Mouse (Mus musculus) forebrain, embryonic 10.5 days (tissue): ENCODE measurements around the gene Olfr1290. TPM values are rescaled to one million over a fixed set of nuclear protein-coding genes. Genes with fewer than 3 reads are reported as not detected.

Source experiments
- DNase-seq: peaks from one replicate; pipeline ENCODE4 v3.0.0-alpha.2; 2017; ENCODE audit warnings: low spot score; ENCODE audit errors: extremely low spot score
- H3K27ac ChIP-seq: fragments of 300-500 bp; sonication (generic); 2 replicates; pipeline ENCODE4 v1.5.1; 2016; ENCODE audit warnings: mild to moderate bottlenecking
- H3K27me3 ChIP-seq: fragments of 300-500 bp; sonication (generic); 2 replicates; pipeline ENCODE4 v1.6.1; 2016; ENCODE audit warnings: mild to moderate bottlenecking; ENCODE audit not compliant: poor library complexity, severe bottlenecking
- H3K36me3 ChIP-seq: fragments of 300-500 bp; sonication (generic); replicated peaks from 2 replicates; pipeline ENCODE4 v1.6.1; 2016; ENCODE audit warnings: mild to moderate bottlenecking, moderate library complexity
- H3K4me1 ChIP-seq: fragments of 300-500 bp; sonication (generic); 2 replicates; pipeline ENCODE4 v1.6.1; 2016
- H3K4me3 ChIP-seq: fragments of 300-500 bp; sonication (generic); 2 replicates; pipeline ENCODE4 v1.5.1; 2016; ENCODE audit warnings: mild to moderate bottlenecking, moderate library complexity
- H3K9me3 ChIP-seq: fragments of 300-500 bp; sonication (generic); 2 replicates; pipeline ENCODE4 v1.6.1; 2016; ENCODE audit warnings: mild to moderate bottlenecking, moderate library complexity
- WGBS: fragments of 180-500 bp; shearing (Covaris S2); methylation state at CpG from one replicate; pipeline ENCODE4 v1.1.7; 2016; 5-methylcytosine and 5-hydroxymethylcytosine counted together
- polyA plus RNA-seq: library from polyadenylated mRNA; unstranded; fragments of >200 nt; fragmentation: Nextera tagmentation; extraction: Ambion mirVana; gene quantifications from 2 replicates; pipeline ENCODE4 v1.2.1, GENCODE M21; 2016

Gene Olfr1290
- polyA plus RNA-seq = not detected in 2 replicates

DNA sequence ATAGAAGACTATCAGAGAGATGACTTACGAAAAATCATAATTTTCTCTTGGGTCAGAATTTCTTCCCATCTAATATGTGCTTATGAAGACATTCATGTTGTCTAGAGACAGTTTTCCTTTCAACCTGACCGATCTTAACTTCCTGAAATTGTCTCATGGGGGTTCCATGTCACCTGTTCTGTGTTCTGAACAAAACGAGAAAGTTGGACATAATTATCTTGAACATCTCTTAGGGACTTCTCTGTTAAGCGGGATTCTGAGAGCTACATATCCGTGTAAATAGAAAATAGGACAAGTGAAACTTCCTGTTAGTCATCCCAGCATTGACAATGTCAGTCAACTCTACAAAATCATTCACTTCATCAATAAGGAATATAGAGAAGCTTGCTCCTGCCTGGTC is at the start of gene Olfr1290:
Gene Olfr1290, minus strand, starts transcription at position 101 of the 400 bp plus-strand sequence.
- 87% methylated on average over 5 of the region's 5 CpGs for WGBS
- no peak within 1 kb of the TSS for H3K27ac ChIP-seq
- H3K4me1 ChIP-seq = no peaks in the 10 kb centered on the region
- no peak within 1 kb of the TSS for H3K4me3 ChIP-seq
- no peaks in the 10 kb centered on the region for H3K36me3 ChIP-seq
- no peaks in the 10 kb centered on the region for H3K9me3 ChIP-seq
- no peak for DNase-seq
- no peaks in the 10 kb centered on the region for H3K27me3 ChIP-seq

DNA sequence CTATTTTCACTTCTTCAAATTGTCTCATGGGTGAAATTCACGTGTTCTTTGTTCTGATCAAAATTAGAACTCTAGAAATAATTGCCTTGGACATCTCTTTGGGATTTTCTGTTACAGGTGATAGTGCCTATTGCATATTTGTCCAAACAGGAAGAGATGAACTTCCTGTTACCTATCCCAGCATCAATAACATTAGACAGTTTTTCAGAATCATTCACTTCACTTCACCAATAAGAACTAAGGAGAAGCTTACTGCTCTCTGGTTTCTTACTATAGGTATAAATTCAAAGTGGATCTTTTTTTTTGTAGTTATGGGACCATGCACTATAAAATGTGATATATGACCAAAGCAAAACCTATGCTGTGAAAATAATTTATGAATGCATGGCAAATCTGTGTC is 46.6 kb upstream of the Olfr1290 start, which contains the start of gene Olfr1294:
Gene Olfr1294, minus strand, starts transcription at position 101 of the 400 bp plus-strand sequence.
- no peak within 1 kb of the TSS for H3K27ac ChIP-seq
- no peaks in the 10 kb centered on the region for H3K4me1 ChIP-seq
- no peak for DNase-seq
- WGBS = 54% methylated on average over 1 of the region's 1 CpGs
- no peaks in the 10 kb centered on the region for H3K27me3 ChIP-seq
- no peak within 1 kb of the TSS for H3K4me3 ChIP-seq
- H3K36me3 ChIP-seq = no peaks in the 10 kb centered on the region
- H3K9me3 ChIP-seq = no peaks in the 10 kb centered on the region

- Histone ChIP-seq H3K36me3 (no peaks in the 10 kb centered on the region), H3K4me3 (no peak within 1 kb of the TSS), H3K27ac (no peak within 1 kb of the TSS), H3K4me1 (no peaks in the 10 kb centered on the region), H3K27me3 (no peaks in the 10 kb centered on the region), H3K9me3 (peaks cover 4% of the 10 kb centered on the region; the same call in 1 of the 2 replicates)
- DNase-seq = no peak
- WGBS = 95% methylated on average over 1 of the region's 1 CpGs
Measured at GRCm38 (mm10) chr2:111524903-111525302, 31.3 kb upstream of the Olfr1290 start, which contains the start of gene Olfr1293-ps. Gene Olfr1293-ps (plus strand): TSS chr2:111525203.

DNA sequence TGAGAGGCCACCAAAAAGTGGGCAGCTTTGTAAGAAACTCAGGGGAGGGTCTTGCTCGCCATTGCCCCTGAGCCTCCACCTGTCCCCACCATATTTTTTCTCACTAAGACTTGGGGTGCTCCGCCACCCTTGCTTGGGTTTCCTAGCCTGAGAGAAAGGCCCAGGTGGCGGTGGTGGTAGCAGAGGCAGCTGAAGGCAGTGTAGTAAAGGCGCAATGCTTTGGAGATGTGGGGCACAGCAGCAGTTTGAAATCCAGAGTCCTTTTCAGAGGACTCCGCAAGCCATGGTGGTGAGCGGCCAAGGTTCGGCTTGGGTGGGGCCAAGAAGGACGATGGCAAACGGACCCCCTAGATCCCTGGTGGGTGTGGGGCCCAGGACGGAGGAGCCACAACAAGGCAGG is 23.8 kb upstream of the Olfr1290 start:
- H3K4me1 ChIP-seq = no peaks in the 10 kb centered on the region
- no peak for DNase-seq
- no peaks in the 10 kb centered on the region for H3K27me3 ChIP-seq
- H3K9me3 ChIP-seq = peaks cover 9% of the 10 kb centered on the region; the same call in 1 of the 2 replicates
- H3K27ac ChIP-seq = no peak overlapping the region
- no peak overlapping the region for H3K4me3 ChIP-seq
- WGBS = 92% methylated on average over 10 of the region's 10 CpGs
- H3K36me3 ChIP-seq = no peaks in the 10 kb centered on the region

DNA sequence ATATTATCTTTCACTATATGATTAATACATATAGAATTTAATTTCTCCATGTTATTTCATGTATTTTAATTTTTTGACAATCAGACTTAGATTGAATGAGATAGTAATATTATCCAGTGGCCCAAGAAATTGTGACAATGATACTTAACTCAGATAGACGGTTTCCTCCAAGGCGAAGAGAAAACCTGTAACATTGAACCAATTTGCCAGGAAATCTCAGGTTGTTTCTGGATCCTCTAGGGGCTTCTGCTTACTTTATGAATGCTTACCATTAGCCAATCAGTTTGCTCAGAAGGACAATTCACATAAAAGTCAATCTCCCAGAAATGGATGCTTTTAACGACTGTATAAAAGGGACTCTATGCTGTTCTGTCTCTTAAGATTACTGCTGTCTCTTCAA is 3.3 kb upstream of the Olfr1290 start, which contains the start of gene Olfr1291-ps1:
Gene Olfr1291-ps1, plus strand, starts transcription at position 301 of the 400 bp plus-strand sequence.
- H3K36me3 ChIP-seq = no peaks in the 10 kb centered on the region
- H3K27me3 ChIP-seq = no peaks in the 10 kb centered on the region
- no peak within 1 kb of the TSS for H3K27ac ChIP-seq
- 90% methylated on average over 3 of the region's 3 CpGs for WGBS
- H3K9me3 ChIP-seq = no peaks in the 10 kb centered on the region
- H3K4me3 ChIP-seq = no peak within 1 kb of the TSS
- H3K4me1 ChIP-seq = no peaks in the 10 kb centered on the region
- DNase-seq = no peak

DNA sequence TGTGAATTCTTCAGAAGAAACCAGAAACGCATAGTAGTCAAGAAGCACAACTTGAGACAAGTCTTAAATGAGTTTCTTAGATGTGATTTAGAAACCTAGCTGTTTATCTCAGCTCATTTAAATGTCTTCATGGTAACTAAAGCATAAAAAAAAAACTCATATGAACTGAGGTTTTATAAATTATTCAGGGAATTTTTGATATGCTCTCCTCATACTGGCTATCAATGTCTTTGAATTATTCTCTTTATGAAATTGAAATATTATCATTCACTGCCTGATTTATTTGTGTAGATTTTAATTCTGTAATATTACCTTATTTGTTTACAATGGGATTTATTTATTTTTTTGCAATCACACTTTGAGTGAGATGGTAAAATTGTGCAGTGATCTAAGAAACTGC is 13.1 kb downstream of the Olfr1290 start, which contains the start of gene Olfr1289:
Gene Olfr1289, plus strand, starts transcription at position 301 of the 400 bp plus-strand sequence.
- no peak for DNase-seq
- Histone ChIP-seq H3K27me3 (no peaks in the 10 kb centered on the region), H3K9me3 (no peaks in the 10 kb centered on the region), H3K4me3 (no peak within 1 kb of the TSS), H3K4me1 (no peaks in the 10 kb centered on the region), H3K27ac (no peak within 1 kb of the TSS), H3K36me3 (no peaks in the 10 kb centered on the region)
- WGBS = 80% methylated on average over 1 of the region's 1 CpGs

- no peaks in the 10 kb centered on the region for H3K4me1 ChIP-seq
- no peak for DNase-seq
- no peaks in the 10 kb centered on the region for H3K36me3 ChIP-seq
- WGBS = 95% methylated on average over 1 of the region's 1 CpGs
- no peak within 1 kb of the TSS for H3K4me3 ChIP-seq
- H3K27ac ChIP-seq = no peak within 1 kb of the TSS
- H3K9me3 ChIP-seq = no peaks in the 10 kb centered on the region
- no peaks in the 10 kb centered on the region for H3K27me3 ChIP-seq
Measured at GRCm38 (mm10) chr2:111473801-111474200, 19.8 kb downstream of the Olfr1290 start, which contains the start of gene Olfr1288. Gene Olfr1288 (plus strand): TSS chr2:111474101.

GRCm38 (mm10) chr2:111448842-111449241 is 44.8 kb downstream of the Olfr1290 start, which contains the start of gene Olfr1287:
Gene Olfr1287 (plus strand): TSS chr2:111449142.
- Histone ChIP-seq H3K27me3 (no peaks in the 10 kb centered on the region), H3K9me3 (no peaks in the 10 kb centered on the region), H3K4me1 (no peaks in the 10 kb centered on the region), H3K27ac (no peak within 1 kb of the TSS), H3K36me3 (no peaks in the 10 kb centered on the region), H3K4me3 (no peak within 1 kb of the TSS)
- 69% methylated on average over 1 of the region's 1 CpGs for WGBS
- DNase-seq = no peak

Other genes with a start within 250 kb of the Olfr1290 start
- not detected in 2 replicates for gene Olfr1276, start 239.3 kb downstream of the Olfr1290 start, polyA plus RNA-seq
- not detected in 2 replicates for gene Olfr1277, start 219.7 kb downstream of the Olfr1290 start, polyA plus RNA-seq
- not detected in 2 replicates for gene Olfr1278, start 203.7 kb downstream of the Olfr1290 start, polyA plus RNA-seq
- gene Olfr1279, start 193.2 kb downstream of the Olfr1290 start, polyA plus RNA-seq = 0.04 TPM in 1 of 2 replicates, not detected in the other
- not detected in 2 replicates for gene Olfr1280, start 179.8 kb downstream of the Olfr1290 start, polyA plus RNA-seq
- gene Olfr1281, start 167.3 kb downstream of the Olfr1290 start, polyA plus RNA-seq = not detected in 2 replicates
- not detected in 2 replicates for gene Olfr1282, start 157.8 kb downstream of the Olfr1290 start, polyA plus RNA-seq
- gene Olfr1283, start 127.0 kb downstream of the Olfr1290 start, polyA plus RNA-seq = not detected in 2 replicates
- not detected in 2 replicates for gene Olfr1284, start 118.3 kb downstream of the Olfr1290 start, polyA plus RNA-seq
- gene Olfr1286, start 70.7 kb downstream of the Olfr1290 start, polyA plus RNA-seq = not detected in 2 replicates
- not detected in 2 replicates for gene Olfr1287, start 44.7 kb downstream of the Olfr1290 start, polyA plus RNA-seq
- not detected in 2 replicates for gene Olfr1288, start 19.7 kb downstream of the Olfr1290 start, polyA plus RNA-seq
- not detected in 2 replicates for gene Olfr1289, start 13.0 kb downstream of the Olfr1290 start, polyA plus RNA-seq
- not detected in 2 replicates for gene Olfr1291-ps1, start 3.4 kb upstream of the Olfr1290 start, polyA plus RNA-seq
- gene Olfr1293-ps, start 31.4 kb upstream of the Olfr1290 start, polyA plus RNA-seq = not detected in 2 replicates
- gene Olfr1294, start 46.5 kb upstream of the Olfr1290 start, polyA plus RNA-seq = not detected in 2 replicates
- not detected in 2 replicates for gene Olfr1295, start 75.9 kb upstream of the Olfr1290 start, polyA plus RNA-seq
- gene Olfr1297, start 132.7 kb upstream of the Olfr1290 start, polyA plus RNA-seq = not detected in 2 replicates
- gene Olfr1298, start 155.4 kb upstream of the Olfr1290 start, polyA plus RNA-seq = not detected in 2 replicates
- gene Olfr1299, start 167.6 kb upstream of the Olfr1290 start, polyA plus RNA-seq = not detected in 2 replicates